21 mouse cellular contexts compared by ENCODE assay signal in genomic region chrX:129332810-129333209, GRCm38 (mm10).
DNase-seq lines count a peak whose midpoint lies in the region; TF ChIP-seq lines count a peak whose summit lies in the region.
"Had no signal": no experiment of that assay in that cellular context is flagged by ENCODE, and none has a peak within 500 bp of the region (broad histone marks: within the 10 kb centered on the region; RNA-seq: fewer than 3 reads in every experiment).

No protein-coding gene starts in this region.

- no peak for TF ChIP-seq POLR2A in heart, adult 2 months (IDR thresholded peaks at IDR 0.05; ENCODE audit: insufficient read depth, low read depth, low read length)

- intact Hi-C loops in heart, adult 2 months (cut with DNase I) = no loop called here
- intact Hi-C loops in heart, postnatal 36 days (cut with DNase I) = no loop called here

- H3K36me3 ChIP-seq in heart, adult 2 months (ENCODE audit: control insufficient read depth, insufficient read depth, low read length) = no peaks in the 10 kb centered on the region
- H3K36me3 ChIP-seq: embryonic facial prominence, embryonic 12.5 days; embryonic facial prominence, embryonic 15.5 days; G1E; heart, embryonic 10.5 days had no signal

- H3K27ac ChIP-seq in heart, adult 2 months = peak overlapping the region; percentile 38; the same call in 1 of the 2 replicates
- H3K27ac ChIP-seq: embryonic facial prominence, embryonic 12.5 days; embryonic facial prominence, embryonic 15.5 days; heart, embryonic 10.5 days; hindbrain, embryonic 14.5 days; hindbrain, postnatal 0 days had no signal

- no peaks in the 10 kb centered on the region for H3K27me3 ChIP-seq in heart, adult 2 months (ENCODE audit: control insufficient read depth, insufficient read depth, low read length)
- H3K27me3 ChIP-seq: embryonic facial prominence, embryonic 12.5 days; embryonic facial prominence, embryonic 15.5 days; Patski had no signal

- no peaks in the 10 kb centered on the region for H3K79me2 ChIP-seq in heart, adult 2 months (replicated peaks; ENCODE audit: control insufficient read depth, insufficient read depth, low read length)

- H3K9ac ChIP-seq in heart, adult 2 months (ENCODE audit: low read depth, low read length) = no peak overlapping the region
- H3K9ac ChIP-seq: embryonic facial prominence, embryonic 12.5 days; embryonic facial prominence, embryonic 15.5 days; forebrain, postnatal 0 days; hindbrain, embryonic 14.5 days had no signal

- no peak overlapping the region for H3K4me3 ChIP-seq in heart, adult 2 months
- H3K4me3 ChIP-seq: embryonic facial prominence, embryonic 12.5 days; embryonic facial prominence, embryonic 15.5 days; heart, embryonic 10.5 days had no signal

- no peak for TF ChIP-seq EP300 in heart, adult 2 months (IDR thresholded peaks at IDR 0.05; ENCODE audit: insufficient read depth, low read depth, low read length)

- no peak for DNase-seq in heart, adult 2 months
- DNase-seq in heart, postnatal 36 days = no peak
- peak; percentile 46 for DNase-seq in ES-CJ7 (ENCODE audit: low read depth, low spot score)
- DNase-seq in ZHBTc4 (ENCODE audit: low read depth, low spot score) = peak; percentile 81
- no peak for DNase-seq in lung, postnatal 14 days
- no peak for DNase-seq in spleen, postnatal 4 days (ENCODE audit: low spot score in 2 of 2)
- DNase-seq: adrenal gland, adult 8-10 months; adrenal gland, postnatal 25 days; cerebellum, adult 18-20 months; cerebellum, adult 9-10 months; cerebellum, postnatal 14 days; forebrain, postnatal 0 days; gastrocnemius, postnatal 25 days; kidney, adult 18-20 months had no signal

- no peaks in the 10 kb centered on the region for H3K4me1 ChIP-seq in heart, adult 2 months (ENCODE audit: control insufficient read depth, insufficient read depth, low read length)
- H3K4me1 ChIP-seq: embryonic facial prominence, embryonic 12.5 days; embryonic facial prominence, embryonic 15.5 days; heart, embryonic 10.5 days had no signal

- 71% methylated on average over 1 of the region's 1 CpGs for WGBS in heart, adult 2 months

- TF ChIP-seq CTCF in heart, adult 2 months (IDR thresholded peaks at IDR 0.05) = no peak

Comparison
In these comparisons a context has a peak if more than half of its experiments do, and no peak if none do; other contexts are left out.
1. DNase-seq: peak in ES-CJ7 (single experiment) and ZHBTc4 (single experiment); none in heart, adult 2 months (0 of 2), heart, postnatal 36 days (0 of 2), lung, postnatal 14 days (single experiment) and spleen, postnatal 4 days (0 of 2).